Mouse (Mus musculus): ENCODE measurements around the gene Farsb. TPM values are rescaled to one million over a fixed set of nuclear protein-coding genes. Genes with fewer than 3 reads are reported as not detected.

The Farsb gene
- polyA plus RNA-seq, 1 experiment from 2014 or later = 117 TPM

DNA sequence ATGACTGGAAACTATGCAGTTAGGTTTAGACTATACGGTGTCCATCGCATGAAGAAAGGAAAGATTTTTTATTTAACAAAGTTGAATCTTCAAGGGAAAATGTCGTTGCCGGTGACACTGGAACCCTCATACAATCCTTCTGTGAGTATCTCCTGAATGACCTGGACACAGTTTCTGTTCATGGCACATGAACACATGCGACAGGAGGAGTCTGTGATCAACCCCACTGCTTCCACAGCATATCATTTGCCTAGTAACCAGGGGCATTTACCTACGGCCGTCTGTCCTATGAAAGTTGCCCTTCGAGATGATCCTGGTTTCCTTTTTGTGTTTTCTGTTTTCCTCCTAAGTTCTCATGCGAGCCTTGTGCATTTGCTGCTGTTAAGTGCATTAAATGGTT is 55.2 kb downstream of the Farsb start:
- H3K4me3 ChIP-seq (ENCODE audit: low read length) = no peak overlapping the region
- no peaks in the 10 kb centered on the region; the same call in 1 of the 2 replicates for H3K4me1 ChIP-seq (replicated peaks; ENCODE audit: control insufficient read depth, insufficient read depth, low read length)
- no peaks in the 10 kb centered on the region for H3K27me3 ChIP-seq (ENCODE audit: control insufficient read depth, insufficient read depth, low read depth, low read length)
- ATAC-seq (ENCODE audit: low read depth) = no peak
- H3K27ac ChIP-seq (ENCODE audit: low read length) = no peak overlapping the region
- no peaks in the 10 kb centered on the region for H3K9me3 ChIP-seq (ENCODE audit: control insufficient read depth, low read length)
- no peak overlapping the region for H3K4me2 ChIP-seq (ENCODE audit: low read depth, low read length)
- H3K36me3 ChIP-seq (ENCODE audit: control insufficient read depth, insufficient read depth, low read length) = 0 out of 2 replicates have a peak, but pooled peaks cover 2% of the 10 kb centered on the region
- H3K9ac ChIP-seq (ENCODE audit: low read length) = no peak overlapping the region
- WGBS = 93% methylated on average over 9 of the region's 9 CpGs

DNA sequence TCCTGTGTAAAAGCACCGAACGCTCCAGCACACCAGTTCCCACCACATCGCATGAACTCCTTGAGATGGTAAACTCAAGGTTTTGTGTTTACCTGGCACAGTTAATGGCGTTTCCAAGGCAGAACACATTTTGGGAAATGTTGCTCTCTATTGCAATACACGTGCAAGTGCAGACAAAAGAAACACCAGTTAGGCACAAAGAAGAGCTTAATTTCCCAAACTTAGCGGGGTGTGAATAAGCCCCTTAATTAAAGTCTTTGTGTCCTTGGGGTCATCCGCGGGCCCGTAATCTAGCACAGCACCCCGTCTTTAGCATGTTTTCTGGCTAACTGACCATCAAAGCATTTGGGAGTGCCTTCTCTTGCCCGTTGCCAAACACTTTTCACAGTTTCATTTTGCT is 59.8 kb downstream of the Farsb start:
- H3K4me1 ChIP-seq (replicated peaks; ENCODE audit: control insufficient read depth, insufficient read depth, low read length) = peaks cover 2% of the 10 kb centered on the region; the same call in 1 of the 2 replicates
- 87% methylated on average over 11 of the region's 11 CpGs for WGBS
- no peaks in the 10 kb centered on the region for H3K36me3 ChIP-seq (ENCODE audit: control insufficient read depth, insufficient read depth, low read length)
- no peak overlapping the region for H3K4me3 ChIP-seq (ENCODE audit: low read length)
- no peak overlapping the region for H3K4me2 ChIP-seq (ENCODE audit: low read depth, low read length)
- no peak for ATAC-seq (ENCODE audit: low read depth)
- H3K27ac ChIP-seq (ENCODE audit: low read length) = no peak overlapping the region
- H3K9me3 ChIP-seq (ENCODE audit: control insufficient read depth, low read length) = no peaks in the 10 kb centered on the region
- H3K9ac ChIP-seq (ENCODE audit: low read length) = no peak overlapping the region
- no peaks in the 10 kb centered on the region for H3K27me3 ChIP-seq (ENCODE audit: control insufficient read depth, insufficient read depth, low read depth, low read length)

DNA sequence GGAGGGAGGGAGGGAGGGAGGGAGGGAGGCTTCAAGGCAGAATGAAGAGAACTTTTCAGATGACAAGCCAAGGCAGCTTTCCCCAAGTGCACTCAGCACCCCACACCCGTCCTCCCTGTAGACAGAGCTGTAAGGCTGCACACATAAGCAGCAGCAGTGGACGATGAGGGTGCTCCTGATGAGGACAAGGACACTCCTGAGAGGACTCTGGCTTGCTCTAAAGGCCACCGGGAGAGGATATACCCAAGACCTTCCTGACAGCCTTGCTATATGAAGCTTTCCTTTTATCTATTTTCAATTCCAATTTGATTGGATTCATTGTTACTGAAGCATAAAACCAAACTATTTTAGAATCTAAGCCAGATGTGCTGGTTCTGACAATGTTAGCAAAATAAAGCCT is 61.9 kb downstream of the Farsb start:
- Histone ChIP-seq H3K27ac (ENCODE audit: low read length) (peak overlapping the region; percentile 48; the same call in 1 of the 2 replicates), H3K9ac (ENCODE audit: low read length) (no peak overlapping the region), H3K4me2 (ENCODE audit: low read depth, low read length) (no peak overlapping the region), H3K36me3 (ENCODE audit: control insufficient read depth, insufficient read depth, low read length) (peaks cover 5% of the 10 kb centered on the region; the same call in 1 of the 2 replicates), H3K4me1 (replicated peaks; ENCODE audit: control insufficient read depth, insufficient read depth, low read length) (peaks cover 2% of the 10 kb centered on the region; the same call in 1 of the 2 replicates), H3K4me3 (ENCODE audit: low read length) (no peak overlapping the region), H3K9me3 (ENCODE audit: control insufficient read depth, low read length) (no peaks in the 10 kb centered on the region), H3K27me3 (ENCODE audit: control insufficient read depth, insufficient read depth, low read depth, low read length) (no peaks in the 10 kb centered on the region)
- ATAC-seq (ENCODE audit: low read depth) = peak; percentile 44
- 54% methylated on average over 3 of the region's 3 CpGs for WGBS

DNA sequence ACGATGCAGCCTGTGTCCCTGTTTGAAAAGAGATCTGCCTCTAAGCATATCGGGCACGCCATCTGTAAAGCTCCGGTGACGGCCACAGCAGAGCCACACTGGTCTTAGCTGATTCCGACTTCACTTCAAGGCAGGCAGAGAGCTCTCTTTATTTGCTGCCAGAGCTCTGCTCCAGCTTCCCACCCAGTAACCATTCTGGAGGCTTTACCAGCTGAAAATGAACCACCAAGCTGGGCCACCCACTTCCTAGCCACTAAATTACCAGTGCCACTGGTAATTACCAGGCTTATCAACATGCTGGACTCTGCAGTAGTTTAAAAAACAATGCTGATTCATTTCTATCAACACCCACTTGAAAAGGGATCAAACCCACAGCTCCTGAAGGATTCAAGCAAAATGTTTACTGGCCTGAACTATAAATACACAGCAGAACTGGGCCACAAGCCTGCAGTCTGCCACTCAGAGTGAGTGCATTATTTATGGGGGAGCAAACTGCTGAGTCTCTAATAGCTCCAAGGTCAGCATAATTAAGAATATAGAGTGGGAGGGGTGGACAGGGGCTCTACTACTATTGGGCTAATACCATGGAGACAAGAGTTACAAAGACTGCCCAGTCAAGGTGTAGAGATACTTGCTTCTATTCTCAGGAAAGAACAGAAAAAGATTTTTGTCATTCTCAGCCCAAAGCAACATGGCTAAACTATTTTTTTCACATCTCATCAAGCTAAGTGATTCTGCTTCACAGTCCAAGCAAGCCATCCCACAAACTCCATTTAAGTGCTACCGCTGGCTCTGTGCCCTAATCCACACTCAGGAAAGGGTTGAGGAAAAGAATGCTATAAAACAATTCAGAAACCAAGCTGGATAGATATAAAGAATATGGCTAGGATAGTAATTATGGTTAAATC is 62.6 kb downstream of the Farsb start:
- no peak overlapping the region for H3K9ac ChIP-seq (ENCODE audit: low read length)
- peaks cover 7% of the 10 kb centered on the region for H3K36me3 ChIP-seq (ENCODE audit: control insufficient read depth, insufficient read depth, low read length)
- H3K27me3 ChIP-seq (ENCODE audit: control insufficient read depth, insufficient read depth, low read depth, low read length) = no peaks in the 10 kb centered on the region
- ATAC-seq (ENCODE audit: low read depth) = peak; percentile 88
- H3K4me3 ChIP-seq (ENCODE audit: low read length) = no peak overlapping the region
- no peaks in the 10 kb centered on the region for H3K9me3 ChIP-seq (ENCODE audit: control insufficient read depth, low read length)
- no peak overlapping the region for H3K4me2 ChIP-seq (ENCODE audit: low read depth, low read length)
- WGBS = 67% methylated on average over 7 of the region's 7 CpGs
- H3K27ac ChIP-seq (ENCODE audit: low read length) = peak overlapping the region; percentile 69
- H3K4me1 ChIP-seq (replicated peaks; ENCODE audit: control insufficient read depth, insufficient read depth, low read length) = peaks cover 2% of the 10 kb centered on the region; the same call in 1 of the 2 replicates

DNA sequence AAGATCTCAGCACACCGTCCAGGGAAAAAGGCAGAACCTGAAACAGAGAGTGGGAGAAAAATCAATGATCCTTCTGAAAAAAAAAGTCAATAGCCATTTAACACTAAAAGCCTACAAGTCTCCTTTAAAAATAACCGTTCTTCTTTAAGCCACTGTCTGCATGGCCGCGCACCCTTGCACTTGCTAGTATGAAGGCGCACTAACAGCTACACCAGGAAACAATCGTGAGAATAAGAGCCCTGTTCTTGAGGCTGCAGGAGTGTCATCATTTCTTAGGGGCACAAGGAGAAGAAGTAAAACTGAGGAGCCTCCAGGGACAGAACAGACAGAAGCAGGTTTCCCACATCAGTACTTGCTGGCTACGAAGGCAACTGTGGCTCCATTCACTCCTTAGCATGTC is 63.4 kb downstream of the Farsb start:
- no peaks in the 10 kb centered on the region for H3K27me3 ChIP-seq (ENCODE audit: control insufficient read depth, insufficient read depth, low read depth, low read length)
- WGBS = 82% methylated on average over 7 of the region's 7 CpGs
- H3K4me3 ChIP-seq (ENCODE audit: low read length) = no peak overlapping the region
- H3K4me1 ChIP-seq (replicated peaks; ENCODE audit: control insufficient read depth, insufficient read depth, low read length) = peaks cover 2% of the 10 kb centered on the region; the same call in 1 of the 2 replicates
- no peak overlapping the region for H3K9ac ChIP-seq (ENCODE audit: low read length)
- H3K36me3 ChIP-seq (ENCODE audit: control insufficient read depth, insufficient read depth, low read length) = peaks cover 7% of the 10 kb centered on the region
- no peaks in the 10 kb centered on the region for H3K9me3 ChIP-seq (ENCODE audit: control insufficient read depth, low read length)
- ATAC-seq (ENCODE audit: low read depth) = no peak
- H3K27ac ChIP-seq (ENCODE audit: low read length) = peak overlapping the region; percentile 69
- no peak overlapping the region for H3K4me2 ChIP-seq (ENCODE audit: low read depth, low read length)

DNA sequence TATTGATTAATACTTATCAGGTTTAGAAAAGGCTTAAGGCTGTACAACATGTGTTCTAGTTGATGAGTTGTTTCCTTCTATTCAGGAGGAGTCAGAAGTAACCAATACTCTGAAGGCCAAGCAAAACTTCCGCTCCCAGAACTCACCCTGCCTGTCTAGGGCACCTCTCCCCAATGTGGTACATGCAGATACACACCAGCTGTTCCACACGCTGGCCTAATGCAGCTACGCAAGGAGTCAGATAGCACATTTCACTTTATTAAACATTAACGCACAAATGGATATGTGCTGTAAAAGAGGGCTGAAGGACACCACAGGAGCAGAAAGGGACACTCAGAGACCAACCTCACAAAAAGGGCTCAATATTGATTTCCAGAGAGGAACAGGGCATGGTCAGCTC is 63.8 kb downstream of the Farsb start:
- Histone ChIP-seq H3K9ac (ENCODE audit: low read length) (no peak overlapping the region), H3K27ac (ENCODE audit: low read length) (0 out of 2 replicates have a peak overlapping the region, but pooled peaks have one; percentile 69), H3K4me3 (ENCODE audit: low read length) (no peak overlapping the region), H3K4me1 (replicated peaks; ENCODE audit: control insufficient read depth, insufficient read depth, low read length) (peaks cover 2% of the 10 kb centered on the region; the same call in 1 of the 2 replicates), H3K36me3 (ENCODE audit: control insufficient read depth, insufficient read depth, low read length) (peaks cover 7% of the 10 kb centered on the region), H3K4me2 (ENCODE audit: low read depth, low read length) (no peak overlapping the region), H3K9me3 (ENCODE audit: control insufficient read depth, low read length) (no peaks in the 10 kb centered on the region), H3K27me3 (ENCODE audit: control insufficient read depth, insufficient read depth, low read depth, low read length) (no peaks in the 10 kb centered on the region)
- WGBS = 58% methylated on average over 4 of the region's 4 CpGs
- peak; percentile 56; the same call in 1 of the 2 replicates for ATAC-seq (ENCODE audit: low read depth)

DNA sequence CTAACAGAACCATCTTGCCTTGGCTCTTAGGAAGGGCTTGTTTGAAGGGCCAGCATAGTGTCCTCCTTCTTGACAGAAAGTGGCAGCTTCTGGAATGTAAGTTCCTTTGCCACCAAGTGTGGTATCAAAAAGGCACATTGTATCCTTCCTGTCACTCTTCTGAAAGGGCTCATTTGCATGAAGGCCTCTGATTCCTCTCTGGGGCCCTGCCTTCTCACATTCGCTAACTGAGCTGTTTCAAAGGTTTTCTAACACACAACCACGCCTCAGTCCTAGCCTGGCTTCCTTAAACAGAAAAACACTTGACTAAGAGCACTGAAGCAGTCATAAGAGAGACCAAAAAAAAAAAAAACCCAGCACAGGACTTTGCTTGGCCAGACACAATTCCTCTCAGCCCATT is 66.1 kb downstream of the Farsb start:
- no peak for ATAC-seq (ENCODE audit: low read depth)
- Histone ChIP-seq H3K27me3 (ENCODE audit: control insufficient read depth, insufficient read depth, low read depth, low read length) (no peaks in the 10 kb centered on the region), H3K4me3 (ENCODE audit: low read length) (no peak overlapping the region), H3K9me3 (ENCODE audit: control insufficient read depth, low read length) (no peaks in the 10 kb centered on the region), H3K4me1 (replicated peaks; ENCODE audit: control insufficient read depth, insufficient read depth, low read length) (0 out of 2 replicates have a peak, but pooled peaks cover 2% of the 10 kb centered on the region), H3K36me3 (ENCODE audit: control insufficient read depth, insufficient read depth, low read length) (peaks cover 7% of the 10 kb centered on the region), H3K27ac (ENCODE audit: low read length) (no peak overlapping the region), H3K9ac (ENCODE audit: low read length) (no peak overlapping the region), H3K4me2 (ENCODE audit: low read depth, low read length) (no peak overlapping the region)
- WGBS = 79% methylated on average over 2 of the region's 2 CpGs

DNA sequence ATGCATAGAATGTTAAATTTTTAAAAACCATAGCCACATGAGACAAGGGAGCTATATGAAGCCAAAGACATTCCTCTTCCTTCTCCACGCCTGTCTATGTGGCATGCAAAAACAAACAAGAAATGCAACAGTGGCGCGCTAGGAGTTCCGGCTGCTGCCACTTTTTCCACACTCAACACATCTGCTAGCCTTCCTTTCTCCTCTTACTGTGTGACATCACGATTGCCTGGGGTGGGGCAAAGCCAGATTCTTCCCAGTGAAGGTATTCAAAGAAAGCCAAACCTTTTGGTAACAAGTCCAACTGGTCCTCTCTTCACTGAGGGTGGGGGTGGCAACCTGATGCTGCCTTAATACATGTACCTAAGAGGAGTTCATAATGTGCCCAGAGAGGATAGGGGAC is 66.9 kb downstream of the Farsb start:
- Histone ChIP-seq H3K27me3 (ENCODE audit: control insufficient read depth, insufficient read depth, low read depth, low read length) (no peaks in the 10 kb centered on the region), H3K9me3 (ENCODE audit: control insufficient read depth, low read length) (no peaks in the 10 kb centered on the region), H3K36me3 (ENCODE audit: control insufficient read depth, insufficient read depth, low read length) (peaks cover 7% of the 10 kb centered on the region), H3K4me2 (ENCODE audit: low read depth, low read length) (no peak overlapping the region), H3K4me3 (ENCODE audit: low read length) (no peak overlapping the region), H3K9ac (ENCODE audit: low read length) (no peak overlapping the region), H3K4me1 (replicated peaks; ENCODE audit: control insufficient read depth, insufficient read depth, low read length) (0 out of 2 replicates have a peak, but pooled peaks cover 2% of the 10 kb centered on the region), H3K27ac (ENCODE audit: low read length) (no peak overlapping the region)
- no peak for ATAC-seq (ENCODE audit: low read depth)
- 71% methylated on average over 5 of the region's 5 CpGs for whole genome bisulfite sequencing

DNA sequence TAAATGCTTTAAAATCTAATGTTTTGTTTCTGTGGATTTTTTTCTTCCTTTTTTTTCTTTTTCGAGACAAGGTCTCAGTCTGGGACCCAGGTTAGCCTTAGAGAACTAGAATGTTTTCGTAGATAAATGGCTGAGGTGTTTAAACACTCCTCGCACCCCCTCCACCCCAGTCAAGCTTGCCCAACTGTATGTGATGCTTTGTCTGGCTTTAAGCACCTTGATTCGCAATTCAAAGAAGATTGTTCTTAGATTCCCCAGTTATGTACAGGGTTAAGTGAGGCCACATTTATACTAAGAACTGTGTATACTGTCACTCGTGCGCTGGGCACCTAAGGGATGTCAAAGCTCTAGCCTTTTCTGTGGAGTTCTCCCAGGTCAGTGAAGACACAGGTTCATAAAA is 68.4 kb downstream of the Farsb start:
- Histone ChIP-seq H3K9ac (ENCODE audit: low read length) (no peak overlapping the region), H3K4me2 (ENCODE audit: low read depth, low read length) (no peak overlapping the region), H3K4me1 (replicated peaks; ENCODE audit: control insufficient read depth, insufficient read depth, low read length) (0 out of 2 replicates have a peak, but pooled peaks cover 2% of the 10 kb centered on the region), H3K36me3 (ENCODE audit: control insufficient read depth, insufficient read depth, low read length) (peaks cover 7% of the 10 kb centered on the region), H3K9me3 (ENCODE audit: control insufficient read depth, low read length) (no peaks in the 10 kb centered on the region), H3K4me3 (ENCODE audit: low read length) (no peak overlapping the region), H3K27ac (ENCODE audit: low read length) (no peak overlapping the region), H3K27me3 (ENCODE audit: control insufficient read depth, insufficient read depth, low read depth, low read length) (no peaks in the 10 kb centered on the region)
- 87% methylated on average over 6 of the region's 6 CpGs for WGBS
- ATAC-seq (ENCODE audit: low read depth) = no peak

All from lung, embryonic 16.5 days (tissue).